Mouse (Mus musculus) limb, embryonic 15.5 days (tissue): ENCODE data around the gene Jmjd1c. TPM values are rescaled to one million over a fixed set of nuclear protein-coding genes. Genes with fewer than 3 reads are reported as not detected.
"Not testable (repeated sequence)": the region's sequence is repeated elsewhere in the genome, so short reads cannot be mapped to it uniquely, and the experiment has no call there.

Source experiments
- ATAC-seq: fragments of 200-750 bp; cut with Nextera tagmentation; 2 replicates; pipeline ENCODE4 v1.8.0; 2017; ENCODE audit warnings: low read depth, moderate TSS enrichment; ENCODE audit not compliant: insufficient number of reproducible peaks, low FRiP score, low TSS enrichment
- H3K27ac ChIP-seq: fragments of 300-500 bp; sonication (generic); 2 replicates; pipeline ENCODE4 v1.5.1; 2015; ENCODE audit warnings: moderate library complexity, mild to moderate bottlenecking, inconsistent platforms
- H3K27me3 ChIP-seq: fragments of 300-500 bp; sonication (generic); 2 replicates; pipeline ENCODE4 v1.6.1; 2015; ENCODE audit warnings: inconsistent platforms
- H3K36me3 ChIP-seq: fragments of 300-500 bp; sonication (generic); 2 replicates; pipeline ENCODE4 v1.6.1; 2015; ENCODE audit warnings: inconsistent platforms
- H3K4me1 ChIP-seq: fragments of 300-500 bp; sonication (generic); 2 replicates; pipeline ENCODE4 v1.6.1; 2015; ENCODE audit warnings: inconsistent platforms
- H3K4me2 ChIP-seq: fragments of 300-500 bp; sonication (generic); 2 replicates; pipeline ENCODE4 v1.6.1; 2015; ENCODE audit warnings: mild to moderate bottlenecking, inconsistent platforms
- H3K4me3 ChIP-seq: fragments of 300-500 bp; sonication (generic); 2 replicates; pipeline ENCODE4 v1.5.1; 2015; ENCODE audit warnings: mild to moderate bottlenecking, inconsistent platforms
- H3K9ac ChIP-seq: fragments of 300-500 bp; sonication (generic); 2 replicates; pipeline ENCODE4 v1.6.1; 2015; ENCODE audit warnings: inconsistent platforms
- H3K9me3 ChIP-seq: fragments of 300-500 bp; sonication (generic); 2 replicates; pipeline ENCODE4 v1.6.1; 2016; ENCODE audit warnings: inconsistent platforms
- WGBS: fragments of 180-500 bp; shearing (Covaris S2); methylation state at CpG from one replicate; pipeline ENCODE4 v1.1.7; 2015; 5-methylcytosine and 5-hydroxymethylcytosine counted together
- polyA plus RNA-seq: library from polyadenylated mRNA; unstranded; fragments of >200 nt; fragmentation: Nextera tagmentation; extraction: Ambion mirVana; gene quantifications from 2 replicates; pipeline ENCODE4 v1.2.1, GENCODE M21; 2015

Gene Jmjd1c
- polyA plus RNA-seq, 1 experiment from 2014 or later, result 46.5 TPM

DNA sequence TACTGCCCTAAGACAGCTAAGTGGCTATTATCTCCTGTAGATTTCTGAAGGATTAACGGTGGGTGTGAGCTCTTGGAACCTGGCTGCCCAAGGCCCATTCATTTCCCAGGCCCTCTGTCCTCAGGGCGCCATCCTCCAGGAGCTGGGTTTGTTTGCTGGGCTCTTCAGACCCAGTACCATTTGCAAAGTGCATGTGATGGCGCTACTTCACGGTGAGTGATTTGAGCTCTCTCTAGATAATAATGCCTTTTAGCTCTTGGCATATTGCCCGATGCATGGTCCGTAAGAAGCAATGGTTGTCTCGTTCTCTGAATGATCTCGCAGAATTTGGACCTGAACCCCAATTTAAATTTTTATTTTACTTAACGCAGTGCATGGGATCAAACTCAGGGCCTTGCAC lies 12.2 kb downstream of the Jmjd1c start:
- no peaks in the 10 kb centered on the region for H3K9me3 ChIP-seq
- no peak overlapping the region for H3K27ac ChIP-seq
- no peak overlapping the region for H3K4me3 ChIP-seq
- no peak for ATAC-seq
- H3K4me2 ChIP-seq, result no peak overlapping the region
- H3K36me3 ChIP-seq, result peaks cover 8% of the 10 kb centered on the region
- peaks cover 58% of the 10 kb centered on the region for H3K4me1 ChIP-seq
- no peak overlapping the region for H3K9ac ChIP-seq
- WGBS, result 69% methylated on average over 9 of the region's 9 CpGs
- no peaks in the 10 kb centered on the region for H3K27me3 ChIP-seq

DNA sequence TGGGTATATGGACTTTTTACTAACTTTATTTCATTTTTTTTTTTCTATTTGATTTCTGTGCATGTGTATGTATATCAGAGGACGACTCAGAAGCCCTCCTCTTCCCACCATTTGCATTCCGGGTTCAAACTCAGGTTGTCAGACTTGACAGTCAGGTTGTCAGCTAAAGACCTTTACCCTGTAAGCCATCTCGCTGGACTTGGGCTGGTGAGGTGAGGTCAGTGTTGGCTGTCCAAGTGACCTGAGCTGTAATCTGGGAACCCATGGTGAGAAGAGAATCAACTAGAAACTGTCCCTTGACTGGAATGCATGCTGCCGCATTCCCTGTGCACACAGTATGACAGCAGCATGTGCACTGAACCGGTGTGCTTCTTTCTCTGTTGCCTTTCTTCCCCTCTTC lies 13.7 kb downstream of the Jmjd1c start:
- no peak for ATAC-seq
- WGBS, result 87% methylated on average over 5 of the region's 5 CpGs
- no peaks in the 10 kb centered on the region for H3K27me3 ChIP-seq
- no peak overlapping the region for H3K4me2 ChIP-seq
- H3K4me3 ChIP-seq, result no peak overlapping the region
- H3K9me3 ChIP-seq, result no peaks in the 10 kb centered on the region
- H3K9ac ChIP-seq, result no peak overlapping the region
- peaks cover 44% of the 10 kb centered on the region for H3K4me1 ChIP-seq
- peaks cover 8% of the 10 kb centered on the region for H3K36me3 ChIP-seq
- H3K27ac ChIP-seq, result no peak overlapping the region

DNA sequence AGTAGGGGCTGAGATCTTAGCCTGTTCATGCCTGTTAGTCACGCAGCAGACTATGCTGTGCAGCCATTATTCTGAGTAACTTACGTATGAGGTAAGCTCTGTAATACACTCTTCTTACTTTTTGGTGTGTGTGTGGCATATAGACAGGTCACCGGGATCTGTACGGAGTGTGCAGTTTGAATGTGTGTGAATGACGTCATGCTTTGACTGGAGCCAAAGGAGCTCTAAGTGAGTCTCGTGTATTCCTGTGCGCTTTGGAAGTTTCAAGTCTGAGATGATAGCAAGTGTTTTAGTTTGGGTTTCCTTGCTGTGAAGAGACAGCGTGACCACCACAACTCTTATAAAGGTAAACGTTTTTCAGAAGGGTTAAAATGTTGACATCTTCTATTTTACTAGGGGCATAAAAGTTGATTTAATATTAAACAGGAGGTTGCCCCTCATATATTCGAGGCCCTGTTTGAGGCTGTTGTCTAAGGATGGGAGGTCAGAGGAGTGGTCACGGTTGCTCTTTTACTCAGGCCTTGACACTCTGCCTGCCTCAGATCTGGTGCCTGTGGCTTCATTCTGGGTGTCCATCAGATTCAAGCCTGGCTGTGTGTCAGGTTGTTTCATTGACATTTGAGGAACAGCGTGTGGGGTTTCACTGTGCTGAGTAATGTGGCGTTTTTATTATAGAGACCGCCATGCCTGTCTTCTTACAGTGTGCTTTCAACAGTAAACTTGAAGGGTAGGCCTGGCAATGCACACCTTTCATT lies 15.3 kb downstream of the Jmjd1c start:
- Histone ChIP-seq H3K36me3 (peaks cover 8% of the 10 kb centered on the region), H3K4me1 (peaks cover 48% of the 10 kb centered on the region)

DNA sequence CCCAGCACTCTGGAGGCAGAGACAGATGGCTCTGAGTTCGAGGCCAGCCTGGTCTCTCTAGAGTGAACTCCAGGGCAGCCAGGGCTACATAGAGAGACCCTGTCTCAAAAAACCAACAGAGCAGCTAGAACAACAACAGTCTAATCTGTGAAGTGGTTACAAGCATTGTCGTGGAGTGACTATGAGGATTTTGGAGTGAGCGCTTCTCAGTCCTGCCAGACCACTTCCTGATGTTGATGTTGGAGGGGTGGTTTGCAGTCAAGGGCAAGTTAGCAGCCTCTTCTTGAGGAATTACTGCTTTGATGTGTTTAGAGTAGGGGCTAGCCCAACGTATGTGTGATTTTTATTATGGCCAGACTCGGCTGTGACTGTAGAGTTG lies 15.9 kb downstream of the Jmjd1c start:
- H3K36me3 ChIP-seq, result peaks cover 8% of the 10 kb centered on the region
- H3K4me2 ChIP-seq, result no peak overlapping the region
- 55% methylated on average over 5 of the region's 5 CpGs for WGBS
- no peak overlapping the region for H3K27ac ChIP-seq
- no peaks in the 10 kb centered on the region for H3K27me3 ChIP-seq
- no peak for ATAC-seq
- peaks cover 52% of the 10 kb centered on the region for H3K4me1 ChIP-seq
- no peak overlapping the region for H3K9ac ChIP-seq
- H3K4me3 ChIP-seq, result no peak overlapping the region
- H3K9me3 ChIP-seq, result no peaks in the 10 kb centered on the region

More for the DNA sequence above, 15.3 kb downstream of the Jmjd1c start:
- Histone ChIP-seq H3K4me2 (no peak overlapping the region), H3K27ac (no peak overlapping the region), H3K9ac (no peak overlapping the region), H3K4me3 (no peak overlapping the region), H3K27me3 (no peaks in the 10 kb centered on the region), H3K9me3 (no peaks in the 10 kb centered on the region)
- ATAC-seq, result no peak
- 58% methylated on average over 14 of the region's 14 CpGs for WGBS

DNA sequence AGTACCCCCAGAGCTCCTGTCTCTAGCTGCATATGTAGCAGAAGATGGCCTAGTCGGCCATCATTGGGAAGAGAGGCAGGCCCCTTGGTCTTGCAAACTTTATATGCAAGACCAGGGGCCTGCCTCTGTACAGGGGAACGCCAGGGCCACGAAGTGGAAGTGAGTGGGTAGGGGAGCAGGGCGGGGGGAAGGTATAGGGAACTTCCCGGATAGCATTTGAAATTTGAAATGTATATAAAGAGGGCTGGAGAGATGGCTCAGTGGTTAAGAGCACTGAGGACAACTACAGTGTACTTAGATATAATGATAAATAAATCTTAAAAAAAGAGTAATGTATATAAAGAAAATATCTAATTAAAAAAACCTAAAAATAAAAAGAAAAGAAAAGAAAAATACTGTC lies 17.0 kb downstream of the Jmjd1c start:
- H3K9me3 ChIP-seq, H3K27me3 ChIP-seq, H3K9ac ChIP-seq, H3K4me3 ChIP-seq, H3K27ac ChIP-seq, H3K4me2 ChIP-seq, ATAC-seq, H3K36me3 ChIP-seq: not testable (repeated sequence)
- peaks cover 49% of the 10 kb centered on the region for H3K4me1 ChIP-seq
- WGBS, result 74% methylated on average over 5 of the region's 5 CpGs

DNA sequence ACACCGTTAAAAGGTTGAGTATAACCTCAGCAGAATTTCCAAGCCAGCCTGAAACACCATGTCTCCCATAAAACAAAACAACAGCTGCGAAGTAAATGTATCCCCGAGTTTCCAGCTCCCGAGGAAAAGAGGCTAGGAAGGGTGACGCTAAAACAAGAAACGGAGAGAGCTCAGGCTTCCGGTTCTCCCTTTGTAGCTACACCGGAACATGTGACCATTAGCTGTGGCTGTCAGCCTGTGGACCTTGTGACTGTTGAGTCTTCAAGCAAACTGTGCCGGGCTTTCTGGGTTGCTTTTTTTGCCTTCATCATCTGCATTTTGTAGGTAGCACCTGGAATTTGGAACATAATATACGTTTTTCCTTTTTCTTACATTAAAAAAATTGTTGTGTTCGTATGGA lies 17.9 kb downstream of the Jmjd1c start:
- no peak overlapping the region for H3K9ac ChIP-seq
- H3K4me1 ChIP-seq, result peaks cover 55% of the 10 kb centered on the region
- H3K36me3 ChIP-seq, result no peaks in the 10 kb centered on the region
- no peak for ATAC-seq
- no peaks in the 10 kb centered on the region for H3K27me3 ChIP-seq
- H3K4me2 ChIP-seq, result no peak overlapping the region
- no peak overlapping the region for H3K4me3 ChIP-seq
- H3K9me3 ChIP-seq, result no peaks in the 10 kb centered on the region
- 56% methylated on average over 11 of the region's 11 CpGs for WGBS
- H3K27ac ChIP-seq, result 0 out of 2 replicates have a peak overlapping the region, but pooled peaks have one; percentile 24

DNA sequence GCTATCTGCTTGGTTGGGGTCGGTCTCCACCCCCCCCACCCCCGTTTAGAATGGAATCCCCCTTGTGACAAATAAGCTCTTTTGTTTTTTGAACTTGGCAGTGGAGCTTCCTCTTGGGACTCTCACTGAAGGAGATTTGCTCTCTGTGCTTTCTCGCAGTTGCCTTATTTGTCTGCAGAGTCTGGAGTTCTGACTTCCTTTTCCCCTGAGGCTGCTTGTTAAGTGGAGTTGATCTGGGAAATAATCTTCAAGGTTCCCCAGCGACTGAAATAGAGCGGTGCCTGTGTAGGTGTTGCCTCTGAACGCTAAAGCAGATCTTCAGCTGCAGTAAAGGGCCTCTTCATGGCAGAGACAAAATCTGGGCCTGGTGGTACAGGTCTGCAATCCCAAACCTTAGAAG lies 19.2 kb downstream of the Jmjd1c start:
- no peak for ATAC-seq
- Histone ChIP-seq H3K4me3 (no peak overlapping the region), H3K4me1 (peaks cover 57% of the 10 kb centered on the region), H3K9me3 (no peaks in the 10 kb centered on the region), H3K36me3 (no peaks in the 10 kb centered on the region), H3K4me2 (no peak overlapping the region), H3K27ac (peak overlapping the region; percentile 65), H3K9ac (no peak overlapping the region), H3K27me3 (no peaks in the 10 kb centered on the region)
- 14% methylated on average over 6 of the region's 6 CpGs for WGBS

DNA sequence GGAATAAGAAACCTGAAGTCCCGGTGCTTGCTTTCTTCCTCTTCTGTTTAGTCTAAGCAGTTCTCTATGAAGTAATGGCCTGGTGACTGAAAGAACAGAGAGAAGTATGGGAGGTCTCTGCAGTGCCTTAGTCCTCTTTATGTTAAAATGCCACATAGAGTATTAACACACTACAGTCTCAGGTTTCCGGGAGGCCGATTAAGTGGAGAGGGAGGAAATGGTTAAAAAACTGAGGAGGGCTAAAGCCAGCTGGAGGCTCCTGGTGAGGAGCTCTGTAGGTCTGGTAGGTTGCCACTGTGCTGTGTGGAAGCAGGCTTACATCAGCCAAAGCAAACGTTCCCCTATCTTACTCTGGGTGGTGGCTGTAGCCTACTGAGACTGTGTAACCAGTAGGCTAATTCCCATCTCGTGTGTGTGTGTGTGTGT lies 19.8 kb downstream of the Jmjd1c start:
- H3K27ac ChIP-seq, result peak overlapping the region; percentile 65
- H3K4me3 ChIP-seq, result no peak overlapping the region
- WGBS, result 10% methylated on average over 5 of the region's 5 CpGs
- no peaks in the 10 kb centered on the region for H3K36me3 ChIP-seq
- peak; percentile 74 for ATAC-seq
- peaks cover 53% of the 10 kb centered on the region for H3K4me1 ChIP-seq
- H3K9me3 ChIP-seq, result no peaks in the 10 kb centered on the region
- H3K27me3 ChIP-seq, result no peaks in the 10 kb centered on the region
- H3K4me2 ChIP-seq, result no peak overlapping the region
- no peak overlapping the region for H3K9ac ChIP-seq

DNA sequence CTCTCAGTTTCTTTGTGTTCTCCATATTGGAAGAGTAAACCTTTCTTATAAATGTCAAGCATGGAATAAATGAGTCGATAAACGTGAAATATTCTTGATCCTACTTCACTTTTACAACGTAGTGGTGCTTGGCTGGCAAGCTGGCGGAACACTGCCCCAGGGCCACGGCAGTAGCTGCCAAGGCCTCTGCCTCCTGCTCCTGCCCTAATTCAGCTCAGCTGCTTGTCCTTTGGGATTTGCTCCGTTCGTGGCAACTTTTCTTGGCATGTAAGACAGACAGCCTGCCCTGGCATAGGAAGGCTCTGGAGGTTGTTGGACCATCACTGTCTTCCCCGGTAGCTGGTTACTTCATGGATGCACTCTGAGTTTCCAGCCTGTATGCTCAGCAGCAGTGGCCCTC lies 20.3 kb downstream of the Jmjd1c start:
- H3K27me3 ChIP-seq, result no peaks in the 10 kb centered on the region
- H3K4me2 ChIP-seq, result no peak overlapping the region
- H3K4me1 ChIP-seq, result peaks cover 47% of the 10 kb centered on the region
- H3K4me3 ChIP-seq, result no peak overlapping the region
- no peak overlapping the region for H3K9ac ChIP-seq
- H3K36me3 ChIP-seq, result no peaks in the 10 kb centered on the region
- no peak for ATAC-seq
- no peak overlapping the region for H3K27ac ChIP-seq
- no peaks in the 10 kb centered on the region for H3K9me3 ChIP-seq
- 30% methylated on average over 8 of the region's 8 CpGs for WGBS

DNA sequence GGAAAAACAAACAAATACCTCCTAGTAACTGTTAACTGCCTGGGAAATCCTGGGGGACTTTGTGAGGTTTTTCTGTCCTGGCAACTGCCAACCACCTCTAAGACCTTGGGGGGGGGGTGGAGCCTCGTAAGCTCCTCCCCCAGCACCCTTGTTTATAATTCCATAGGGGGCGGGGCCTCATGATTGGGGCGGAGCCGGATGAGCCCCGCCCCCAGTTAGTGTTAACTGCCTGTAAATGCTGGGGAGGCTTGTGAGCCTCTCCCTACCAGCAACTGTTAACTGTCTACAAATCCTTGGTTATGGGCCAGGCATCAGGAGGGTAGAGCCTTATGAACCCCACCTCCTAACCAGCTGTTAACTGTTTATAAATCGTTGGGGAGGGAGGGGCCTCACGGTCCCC lies 23.4 kb downstream of the Jmjd1c start:
- H3K9ac ChIP-seq, result no peak overlapping the region
- peaks cover 37% of the 10 kb centered on the region for H3K4me1 ChIP-seq
- H3K27me3 ChIP-seq, result no peaks in the 10 kb centered on the region
- WGBS, result 49% methylated on average over 7 of the region's 7 CpGs
- ATAC-seq, result no peak
- no peak overlapping the region for H3K27ac ChIP-seq
- no peaks in the 10 kb centered on the region for H3K9me3 ChIP-seq
- no peaks in the 10 kb centered on the region for H3K36me3 ChIP-seq
- H3K4me3 ChIP-seq, result no peak overlapping the region
- H3K4me2 ChIP-seq, result no peak overlapping the region

DNA sequence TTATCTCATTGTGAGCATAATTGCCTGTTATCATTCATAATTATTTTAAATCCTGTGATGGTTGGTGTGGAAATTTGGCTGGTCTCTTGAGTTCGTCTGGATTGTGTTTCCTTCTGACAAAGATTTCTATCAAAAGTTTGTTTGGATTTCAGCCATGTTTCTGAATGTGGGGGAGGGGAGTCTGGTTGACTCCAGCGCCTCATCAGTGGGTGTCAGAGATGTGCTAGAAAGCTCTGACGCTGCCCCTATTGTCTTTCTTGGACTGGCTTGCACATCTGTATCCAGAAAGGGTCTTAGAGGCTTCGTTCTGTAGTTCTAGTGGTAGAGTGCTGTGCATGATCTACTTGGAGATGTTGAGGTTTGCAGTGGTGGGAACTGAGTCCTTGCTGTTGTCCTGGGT lies 24.3 kb downstream of the Jmjd1c start:
- WGBS, result 73% methylated on average over 4 of the region's 4 CpGs
- no peaks in the 10 kb centered on the region for H3K36me3 ChIP-seq
- no peak overlapping the region for H3K9ac ChIP-seq
- ATAC-seq, result no peak
- no peaks in the 10 kb centered on the region for H3K9me3 ChIP-seq
- no peak overlapping the region for H3K4me2 ChIP-seq
- H3K4me3 ChIP-seq, result no peak overlapping the region
- no peak overlapping the region for H3K27ac ChIP-seq
- no peaks in the 10 kb centered on the region for H3K27me3 ChIP-seq
- peaks cover 32% of the 10 kb centered on the region for H3K4me1 ChIP-seq

DNA sequence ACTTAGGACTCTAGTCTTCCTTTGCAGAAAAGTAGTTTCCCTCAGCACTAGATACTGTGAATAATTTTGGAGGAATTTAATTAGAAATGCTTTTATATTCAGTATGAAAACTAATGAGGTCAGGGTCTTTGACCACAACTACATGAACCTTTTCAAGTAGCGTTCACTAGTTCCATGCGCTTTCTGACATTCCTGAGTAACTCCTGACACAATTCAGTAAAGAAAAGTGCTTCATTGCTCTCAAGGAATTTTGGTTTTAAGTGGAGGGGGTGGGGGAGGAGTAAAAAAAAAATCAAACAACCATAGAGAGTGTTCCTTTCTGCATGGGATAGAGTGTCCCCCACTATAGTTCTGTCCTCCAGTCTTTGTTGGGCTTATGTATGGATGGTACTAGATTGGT lies 24.7 kb downstream of the Jmjd1c start:
- Histone ChIP-seq H3K9me3 (no peaks in the 10 kb centered on the region), H3K9ac (no peak overlapping the region), H3K36me3 (no peaks in the 10 kb centered on the region), H3K4me3 (no peak overlapping the region), H3K27me3 (no peaks in the 10 kb centered on the region), H3K4me1 (peaks cover 32% of the 10 kb centered on the region), H3K27ac (no peak overlapping the region), H3K4me2 (no peak overlapping the region)
- WGBS, result 78% methylated on average over 2 of the region's 2 CpGs
- ATAC-seq, result no peak

DNA sequence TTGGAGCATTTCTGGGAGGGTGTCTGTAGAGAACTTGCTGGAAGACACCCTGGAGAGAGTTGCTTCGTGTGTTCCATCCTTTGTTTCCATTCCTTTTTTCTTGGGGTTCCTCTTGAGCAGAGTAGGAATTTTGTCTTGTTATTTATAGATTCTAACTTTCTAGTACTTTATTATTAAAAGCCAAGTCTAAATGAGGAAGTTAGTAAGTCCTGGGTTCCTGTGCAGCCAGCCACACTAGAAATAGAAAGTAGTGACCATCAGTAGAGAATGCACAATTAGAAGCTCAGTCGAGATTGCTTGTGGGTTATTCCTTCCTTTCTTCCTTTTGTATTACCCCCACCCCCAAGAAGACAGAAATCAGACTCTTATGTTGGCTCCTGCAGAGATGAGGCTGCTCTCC lies 27.8 kb downstream of the Jmjd1c start:
- no peaks in the 10 kb centered on the region for H3K36me3 ChIP-seq
- H3K4me3 ChIP-seq, result no peak overlapping the region
- peaks cover 22% of the 10 kb centered on the region for H3K4me1 ChIP-seq
- no peak overlapping the region for H3K27ac ChIP-seq
- no peak overlapping the region for H3K9ac ChIP-seq
- ATAC-seq, result no peak
- no peak overlapping the region for H3K4me2 ChIP-seq
- no peaks in the 10 kb centered on the region for H3K9me3 ChIP-seq
- H3K27me3 ChIP-seq, result no peaks in the 10 kb centered on the region
- 60% methylated on average over 2 of the region's 2 CpGs for WGBS
